Mouse (Mus musculus) midbrain, embryonic 14.5 days (tissue): Measurements from ENCODE around the gene Cebpb. TPM values are rescaled to one million over a fixed set of nuclear protein-coding genes. Genes with fewer than 3 reads are reported as not detected.

Experiments
- ATAC-seq: fragments of 200-750 bp; cut with Nextera tagmentation; 2 replicates; pipeline ENCODE4 v1.8.0; 2017; ENCODE audit warnings: moderate number of reproducible peaks, moderate library complexity; ENCODE audit not compliant: low FRiP score, low TSS enrichment
- DNase-seq: peaks from one replicate; pipeline ENCODE4 v3.0.0-alpha.2; 2015
- H3K27ac ChIP-seq: fragments of 300-500 bp; sonication (generic); replicated peaks from 2 replicates; pipeline ENCODE4 v1.5.1; 2014; ENCODE audit warnings: mild to moderate bottlenecking, low read depth, low read length, moderate library complexity
- H3K27me3 ChIP-seq: fragments of 300-500 bp; sonication (generic); 2 replicates; pipeline ENCODE4 v1.6.1; 2014; ENCODE audit warnings: low read length, control low read depth, mixed read lengths; ENCODE audit not compliant: control insufficient read depth, insufficient read depth
- H3K36me3 ChIP-seq: fragments of 300-500 bp; sonication (generic); 2 replicates; pipeline ENCODE4 v1.6.1; 2014; ENCODE audit warnings: low read length, control low read depth; ENCODE audit not compliant: control insufficient read depth, insufficient read depth
- H3K4me1 ChIP-seq: fragments of 300-500 bp; sonication (generic); 2 replicates; pipeline ENCODE4 v1.6.1; 2014; ENCODE audit warnings: mild to moderate bottlenecking, antibody characterized with exemption, low read length, control low read depth; ENCODE audit not compliant: control insufficient read depth, insufficient read depth
- H3K4me2 ChIP-seq: fragments of 300-500 bp; sonication (generic); 2 replicates; pipeline ENCODE4 v1.6.1; 2014; ENCODE audit warnings: mild to moderate bottlenecking, low read length, moderate library complexity
- H3K4me3 ChIP-seq: fragments of 300-500 bp; sonication (generic); replicated peaks from 2 replicates; pipeline ENCODE4 v1.5.1; 2014; ENCODE audit warnings: low read depth, low read length
- H3K9ac ChIP-seq: fragments of 300-500 bp; sonication (generic); replicated peaks from 2 replicates; pipeline ENCODE4 v1.6.1; 2014; ENCODE audit warnings: mild to moderate bottlenecking, low read length, moderate library complexity
- H3K9me3 ChIP-seq: fragments of 300-500 bp; sonication (generic); 2 replicates; pipeline ENCODE4 v1.6.1; 2016; ENCODE audit warnings: low read length, control low read depth, mixed read lengths; ENCODE audit not compliant: control insufficient read depth
- WGBS: fragments of 180-500 bp; shearing (Covaris S2); extraction: QIAGEN DNeasy Blood & Tissue Kit; methylation state at CpG from one replicate; pipeline ENCODE4 v1.1.7; 2014; 5-methylcytosine and 5-hydroxymethylcytosine counted together
- polyA plus RNA-seq: library from polyadenylated mRNA; unstranded; fragments of >200 nt; fragmentation: Nextera tagmentation; extraction: Ambion mirVana; gene quantifications from 2 replicates; pipeline ENCODE4 v1.2.1, GENCODE M21; 2014

The Cebpb gene
- polyA plus RNA-seq, 1 experiment from 2014 or later: 1.4 TPM

DNA sequence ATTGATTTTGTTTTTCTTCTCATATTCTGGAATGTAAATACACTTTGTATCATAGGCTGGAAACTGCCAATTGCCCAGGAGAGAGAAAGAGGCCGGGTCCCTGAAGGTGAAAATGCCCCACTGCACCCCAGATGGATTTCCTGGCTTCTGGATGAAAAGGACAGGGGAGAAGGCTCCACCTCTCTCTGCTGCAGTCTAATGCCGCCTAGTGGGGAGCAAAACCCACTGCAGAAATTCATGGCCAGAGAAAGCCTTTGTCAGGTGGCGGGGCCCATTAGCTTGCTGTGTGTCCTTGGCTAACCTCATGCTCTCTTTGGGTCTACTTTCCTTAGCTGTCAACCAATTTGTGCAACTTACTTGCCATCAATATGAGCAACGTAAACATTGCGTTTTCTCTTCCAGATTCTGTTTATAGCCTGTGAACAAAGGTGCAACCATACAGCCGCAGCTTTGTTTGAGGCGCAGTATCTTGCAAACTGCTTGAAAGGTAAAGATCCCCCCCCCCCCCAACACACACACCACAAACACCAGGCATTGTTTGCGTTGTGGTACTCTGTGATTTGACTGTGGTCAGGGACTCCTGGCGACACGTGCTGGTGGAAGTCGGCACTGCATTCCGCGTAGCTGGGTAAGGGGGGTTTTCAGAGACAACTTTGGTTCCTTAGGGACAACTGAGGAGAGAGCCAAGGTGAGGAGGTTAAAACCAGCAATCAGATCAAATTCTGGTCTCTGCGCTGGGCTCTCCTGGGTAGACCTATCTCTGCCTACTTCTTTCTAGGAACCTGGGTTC lies 13.4 kb upstream of the Cebpb start:
- Histone ChIP-seq H3K4me3 (no peak overlapping the region), H3K9ac (no peak overlapping the region), H3K9me3 (no peaks in the 10 kb centered on the region), H3K4me1 (0 out of 2 replicates have a peak, but pooled peaks cover 2% of the 10 kb centered on the region), H3K27ac (no peak overlapping the region), H3K4me2 (no peak overlapping the region), H3K36me3 (no peaks in the 10 kb centered on the region), H3K27me3 (no peaks in the 10 kb centered on the region)
- ATAC-seq (no peak), DNase-seq (peak; percentile 59)
- 43% methylated on average over 14 of the region's 14 CpGs for WGBS

DNA sequence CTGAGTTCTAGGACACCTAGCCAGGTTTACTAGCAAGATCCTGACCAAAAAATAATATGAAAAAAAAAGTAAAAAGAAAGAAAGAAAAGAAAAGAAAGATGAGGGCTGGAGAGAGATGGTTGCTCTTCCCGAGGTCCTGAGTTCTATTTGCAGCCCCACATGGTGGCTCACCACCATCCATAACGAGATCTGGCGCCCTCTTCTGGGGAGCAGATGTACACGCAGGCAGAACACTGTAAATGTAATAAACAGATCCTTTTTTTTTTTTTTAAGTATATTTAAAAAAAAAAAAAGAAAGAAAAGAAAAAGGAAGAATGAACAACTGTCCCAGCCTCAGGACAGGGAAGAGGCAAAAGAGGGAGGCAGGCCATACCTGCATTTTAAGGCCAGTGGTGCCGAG lies 10.1 kb upstream of the Cebpb start:
- Histone ChIP-seq H3K4me2 (no peak overlapping the region), H3K27ac (no peak overlapping the region), H3K4me1 (no peaks in the 10 kb centered on the region), H3K27me3 (no peaks in the 10 kb centered on the region), H3K36me3 (no peaks in the 10 kb centered on the region), H3K9me3 (no peaks in the 10 kb centered on the region), H3K9ac (no peak overlapping the region), H3K4me3 (no peak overlapping the region)
- DNase-seq: no peak
- 51% methylated on average over 5 of the region's 5 CpGs for WGBS
- ATAC-seq: no peak

DNA sequence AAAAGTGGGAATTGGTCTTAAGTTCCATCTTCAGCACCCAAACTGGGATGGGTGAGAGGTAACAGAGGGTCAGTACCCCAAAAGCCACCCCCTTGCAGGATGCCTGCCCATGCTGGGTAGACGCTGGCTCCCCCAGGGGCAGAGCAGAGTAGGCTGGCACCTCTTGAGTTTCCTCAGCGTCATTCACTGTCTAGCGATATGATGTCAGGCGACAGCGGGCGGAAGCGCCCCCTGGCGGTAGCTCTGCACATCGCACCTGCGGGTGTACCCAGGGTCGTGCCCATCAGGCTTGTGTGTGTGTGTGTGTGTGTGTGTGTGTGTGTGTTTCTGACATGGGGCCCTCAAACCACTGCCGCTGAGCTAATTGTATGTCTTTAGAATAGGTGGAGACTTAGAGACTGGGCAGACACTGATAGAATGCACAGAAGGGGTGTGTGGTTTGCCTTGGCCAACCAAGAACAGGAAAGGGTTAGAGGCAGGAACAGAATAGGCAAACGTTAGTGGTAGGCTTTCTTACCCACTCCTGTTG lies 8.7 kb upstream of the Cebpb start:
- Histone ChIP-seq H3K9ac (no peak overlapping the region), H3K27me3 (no peaks in the 10 kb centered on the region), H3K4me2 (no peak overlapping the region), H3K4me1 (no peaks in the 10 kb centered on the region), H3K36me3 (no peaks in the 10 kb centered on the region), H3K4me3 (no peak overlapping the region), H3K27ac (no peak overlapping the region), H3K9me3 (no peaks in the 10 kb centered on the region)
- ATAC-seq: peak; percentile 63; the same call in 1 of the 2 replicates
- WGBS: 3% methylated on average over 13 of the region's 13 CpGs
- peak; percentile 87 for DNase-seq

DNA sequence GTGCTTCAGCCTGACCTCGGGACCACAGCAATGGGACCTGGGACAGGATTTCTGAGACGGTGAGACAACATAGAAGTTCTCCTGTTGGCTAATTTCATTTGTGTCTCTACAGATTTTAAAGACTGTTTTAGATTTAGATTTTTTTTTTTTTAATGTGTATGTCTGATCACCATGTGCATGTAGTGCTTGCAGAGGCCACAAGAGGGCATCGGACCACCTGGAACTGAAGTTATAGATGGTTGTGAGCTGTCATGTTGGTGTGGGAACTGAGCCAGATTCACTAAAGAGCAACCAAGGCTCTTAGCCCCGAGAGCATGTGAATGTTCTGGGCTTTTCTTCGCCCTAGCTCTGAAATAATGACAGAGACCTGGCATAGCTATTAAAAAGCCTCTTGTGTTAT lies 8.1 kb upstream of the Cebpb start:
- Histone ChIP-seq H3K9me3 (no peaks in the 10 kb centered on the region), H3K4me3 (no peak overlapping the region), H3K4me2 (no peak overlapping the region), H3K9ac (no peak overlapping the region), H3K4me1 (no peaks in the 10 kb centered on the region), H3K36me3 (no peaks in the 10 kb centered on the region), H3K27me3 (no peaks in the 10 kb centered on the region), H3K27ac (no peak overlapping the region)
- DNase-seq (peak; percentile 65), ATAC-seq (no peak)
- 54% methylated on average over 5 of the region's 5 CpGs for WGBS

DNA sequence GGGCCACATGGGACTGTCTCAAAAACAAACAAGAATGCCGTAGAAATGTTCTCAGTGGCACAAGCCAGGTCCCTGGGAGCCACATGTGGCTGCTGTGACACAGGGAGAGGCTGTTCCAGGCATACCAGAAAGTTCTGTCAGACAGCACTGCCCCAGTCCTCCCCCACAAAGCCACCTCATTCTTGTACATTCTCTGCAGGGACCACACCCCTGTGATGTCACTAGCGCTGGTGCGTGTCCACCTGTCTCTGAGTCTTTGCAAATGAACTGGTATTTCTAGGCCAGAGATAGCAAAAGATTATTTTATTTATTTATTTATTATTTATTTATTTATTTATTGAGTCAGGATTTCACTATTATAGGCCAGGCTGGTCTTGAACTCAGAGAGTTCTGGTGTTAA lies 5.0 kb upstream of the Cebpb start:
- ATAC-seq: no peak
- Histone ChIP-seq H3K9ac (no peak overlapping the region), H3K4me3 (no peak overlapping the region), H3K27me3 (peaks cover 16% of the 10 kb centered on the region), H3K4me1 (no peaks in the 10 kb centered on the region), H3K36me3 (no peaks in the 10 kb centered on the region), H3K27ac (no peak overlapping the region), H3K9me3 (no peaks in the 10 kb centered on the region), H3K4me2 (no peak overlapping the region)
- no peak for DNase-seq
- WGBS: 86% methylated on average over 3 of the region's 3 CpGs

DNA sequence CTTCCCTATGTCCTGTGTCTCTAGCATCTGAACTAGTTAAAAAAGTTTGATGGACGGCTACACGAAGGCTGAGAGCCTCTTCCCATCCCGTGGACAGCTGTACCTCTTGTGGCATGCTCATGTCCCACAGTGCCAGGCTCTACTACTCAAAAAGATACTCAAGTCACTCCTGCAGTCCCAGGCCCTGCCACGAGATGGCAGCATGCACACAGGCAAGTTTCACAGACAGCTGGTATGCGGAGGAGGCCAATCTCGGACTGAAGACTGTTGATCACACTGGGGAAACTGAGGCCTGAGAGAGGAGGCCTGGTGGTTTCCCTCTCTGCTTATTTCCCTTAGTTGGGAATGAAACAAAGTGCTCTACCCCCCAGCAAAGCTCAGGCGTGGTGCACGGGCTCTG lies 3.6 kb upstream of the Cebpb start:
- no peak overlapping the region for H3K4me3 ChIP-seq
- no peaks in the 10 kb centered on the region for H3K36me3 ChIP-seq
- peaks cover 29% of the 10 kb centered on the region for H3K27me3 ChIP-seq
- H3K9ac ChIP-seq: no peak overlapping the region
- 0 out of 2 replicates have a peak, but pooled peaks cover 4% of the 10 kb centered on the region for H3K4me1 ChIP-seq
- 9% methylated on average over 8 of the region's 8 CpGs for WGBS
- no peak; the same call in 1 of the 2 replicates for ATAC-seq
- H3K27ac ChIP-seq: no peak overlapping the region
- DNase-seq: peak; percentile 97
- H3K4me2 ChIP-seq: no peak overlapping the region
- no peaks in the 10 kb centered on the region for H3K9me3 ChIP-seq

DNA sequence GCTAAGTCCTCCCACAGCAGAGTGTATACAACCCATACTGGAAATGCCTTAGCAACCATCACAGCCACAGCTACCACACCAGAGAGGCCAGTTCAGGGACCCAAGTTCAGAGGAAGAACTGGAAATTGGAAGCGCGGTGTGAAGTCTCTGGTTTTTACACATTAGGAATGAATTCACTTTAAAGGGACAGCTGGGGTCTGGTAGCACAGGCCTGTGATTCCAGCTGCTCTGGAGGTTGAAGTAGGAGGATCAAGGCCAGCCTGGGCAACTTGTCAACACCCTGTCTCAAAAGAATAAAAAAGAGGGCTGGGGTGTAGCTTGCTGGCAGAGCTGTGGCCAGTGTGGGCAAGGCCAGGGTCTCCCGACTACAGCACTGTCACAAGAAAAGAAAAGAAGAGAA lies 2.9 kb upstream of the Cebpb start:
- no peak for ATAC-seq
- no peak overlapping the region for H3K9ac ChIP-seq
- peaks cover 36% of the 10 kb centered on the region for H3K27me3 ChIP-seq
- H3K27ac ChIP-seq: no peak overlapping the region
- no peaks in the 10 kb centered on the region for H3K36me3 ChIP-seq
- 0 out of 2 replicates have a peak, but pooled peaks cover 4% of the 10 kb centered on the region for H3K4me1 ChIP-seq
- 84% methylated on average over 3 of the region's 3 CpGs for WGBS
- no peak overlapping the region for H3K4me2 ChIP-seq
- no peak overlapping the region for H3K4me3 ChIP-seq
- DNase-seq: no peak
- no peaks in the 10 kb centered on the region for H3K9me3 ChIP-seq

DNA sequence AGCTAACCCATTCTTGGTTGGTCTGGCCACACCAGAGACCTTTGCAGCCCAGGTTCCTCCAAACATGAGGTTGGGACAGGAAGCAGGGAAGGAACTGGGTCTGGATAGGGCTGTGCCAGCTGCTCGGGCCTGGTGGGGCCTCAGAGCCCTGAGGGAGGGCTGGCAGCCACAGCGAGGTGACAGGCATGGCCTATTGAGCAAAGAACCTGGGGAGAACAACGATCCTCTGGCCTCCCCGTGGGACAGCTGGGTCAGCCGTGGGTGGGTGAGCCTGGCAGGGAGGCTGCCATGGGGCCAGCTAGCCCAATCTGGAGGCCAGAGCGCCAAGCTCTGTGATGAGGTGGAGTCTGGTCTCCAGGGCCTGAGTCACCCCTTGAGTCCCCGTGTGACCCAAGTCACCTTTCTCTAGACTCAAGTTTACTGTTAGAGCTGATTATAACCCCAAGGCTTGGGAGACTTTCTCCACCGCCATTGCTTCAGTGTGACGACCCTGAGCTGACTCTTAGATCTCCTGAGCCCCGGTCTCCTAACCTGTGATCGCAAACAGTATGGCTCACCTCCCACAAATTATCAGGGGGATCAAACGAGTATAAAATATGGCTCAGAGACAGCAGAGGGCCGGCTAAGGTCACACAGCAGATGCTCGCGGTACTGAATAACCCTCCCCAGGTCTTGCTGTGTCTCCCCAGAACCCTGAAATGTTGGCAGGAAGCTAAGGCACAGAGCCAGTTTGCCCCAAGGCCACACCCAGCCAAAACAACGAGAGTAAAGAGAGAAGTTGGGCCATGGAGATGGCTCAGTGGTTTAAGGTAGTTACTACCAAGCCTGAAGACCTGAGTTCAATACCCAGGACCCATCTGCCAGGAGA lies 2.1 kb upstream of the Cebpb start:
- no peak overlapping the region for H3K27ac ChIP-seq
- no peak for ATAC-seq
- H3K4me1 ChIP-seq: 0 out of 2 replicates have a peak, but pooled peaks cover 4% of the 10 kb centered on the region
- WGBS: 83% methylated on average over 16 of the region's 16 CpGs
- no peaks in the 10 kb centered on the region for H3K9me3 ChIP-seq
- no peak overlapping the region for H3K9ac ChIP-seq
- peaks cover 41% of the 10 kb centered on the region for H3K27me3 ChIP-seq
- H3K4me2 ChIP-seq: no peak overlapping the region
- H3K4me3 ChIP-seq: no peak overlapping the region
- DNase-seq: no peak
- no peaks in the 10 kb centered on the region for H3K36me3 ChIP-seq
